Mouse (Mus musculus): ENCODE measurements around the gene Gm10722.
"Not testable (repeated sequence)": the region's sequence is repeated elsewhere in the genome, so short reads cannot be mapped to it uniquely, and the experiment has no call there.

GRCm38 (mm10) chr9:3026741-3027140 lies 26.0 kb downstream of the Gm10722 start:
- not testable (repeated sequence) for TF ChIP-seq CTCF (IDR thresholded peaks at IDR 0.05; ENCODE audit: low read depth, low read length); POLR2A (IDR thresholded peaks at IDR 0.05; ENCODE audit: extremely low read depth, insufficient read depth, low read length)

All from liver, adult 2 months (tissue).